20 mouse cellular contexts compared by ENCODE assay signal in the genomic region with DNA sequence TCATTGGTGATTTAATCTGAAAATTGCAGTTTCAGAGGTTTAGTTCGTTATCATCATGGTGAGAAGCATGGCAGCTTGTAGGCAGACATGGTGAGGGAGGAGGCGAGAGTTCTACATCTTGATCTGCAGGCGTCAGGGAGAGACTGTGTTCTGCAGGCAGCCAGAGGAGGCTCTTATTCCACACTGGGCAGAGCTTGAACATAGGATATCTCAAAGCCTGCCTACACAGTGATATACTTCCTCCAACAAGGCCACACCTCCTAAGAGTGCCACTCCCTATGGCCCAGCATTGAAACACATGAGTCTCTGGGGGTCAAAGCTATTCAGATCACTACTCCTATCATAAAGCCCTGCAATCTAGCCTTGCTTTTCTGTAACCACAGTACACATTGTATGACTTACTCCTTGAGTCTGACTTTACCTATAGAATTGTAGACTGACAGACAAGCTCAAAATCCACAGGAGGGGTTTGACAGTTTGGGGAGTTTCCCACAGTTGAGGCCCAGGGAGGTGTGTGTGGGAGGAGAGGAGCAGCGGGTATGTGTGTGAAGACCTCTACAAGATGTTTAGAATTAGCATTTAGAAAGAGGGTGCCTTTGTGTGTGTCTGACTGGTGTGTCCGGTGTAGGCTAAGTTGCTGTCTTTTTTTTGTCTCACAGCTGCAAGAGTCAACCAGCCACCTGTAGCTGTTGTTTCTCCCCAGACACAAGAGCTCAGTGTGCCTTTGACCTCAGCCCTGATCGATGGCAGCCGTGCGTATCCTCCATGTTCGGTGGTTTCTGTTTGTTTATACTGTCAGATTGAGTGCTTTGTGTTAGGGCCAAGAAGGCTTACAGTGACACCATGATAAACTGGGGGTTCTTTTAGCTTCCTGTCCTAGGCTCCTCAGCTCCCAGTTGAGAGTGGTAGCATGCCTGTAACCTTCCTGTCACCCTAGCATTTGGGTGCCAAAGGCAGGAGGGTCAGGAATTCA. TPM values are rescaled to one million over a fixed set of nuclear protein-coding genes. Genes with fewer than 3 reads are reported as not detected.
DNase-seq lines count a peak whose midpoint lies in the region; ATAC-seq and TF ChIP-seq lines count a peak whose summit lies in the region.
"Had no signal": no experiment of that assay in that cellular context is flagged by ENCODE, and none has a peak within 500 bp of the region (broad histone marks: within the 10 kb centered on the region; RNA-seq: fewer than 3 reads in every experiment).

No protein-coding gene starts in this region.

- H3K4me3 ChIP-seq in liver, adult 2 months (ENCODE audit: insufficient read depth, low read depth, low read length), result no peak overlapping the region
- H3K4me3 ChIP-seq in liver, embryonic 11.5 days (ENCODE audit: low read depth, low read length), result no peak overlapping the region
- H3K4me3 ChIP-seq in MEL (ENCODE audit: control insufficient read depth in 1 of 2, insufficient read depth in 1 of 2, low read depth in 2 of 2, low read length in 2 of 2), result no peak overlapping the region
- no peak overlapping the region for H3K4me3 ChIP-seq in stomach, postnatal 0 days (ENCODE audit: low read depth, low read length)
- H3K4me3 ChIP-seq: forebrain, embryonic 15.5 days; heart, adult 2 months; hindbrain, embryonic 13.5 days; limb, embryonic 15.5 days; neural tube, embryonic 15.5 days had no signal

- no peaks in the 10 kb centered on the region for H3K79me2 ChIP-seq in liver, adult 2 months (ENCODE audit: control insufficient read depth, insufficient read depth, low read length)
- no peaks in the 10 kb centered on the region for H3K79me2 ChIP-seq in MEL (ENCODE audit: control insufficient read depth, insufficient read depth, low read length, poor library complexity)

- TF ChIP-seq POLR2A in liver, adult 2 months (IDR thresholded peaks at IDR 0.05; ENCODE audit: extremely low read depth, insufficient read depth, low read length), result no peak
- no peak for TF ChIP-seq POLR2A in MEL (IDR thresholded peaks at IDR 0.05; ENCODE audit: control insufficient read depth in 1 of 2, insufficient read depth in 1 of 2, low read depth in 1 of 2, low read length in 2 of 2, poor library complexity in 1 of 2)

- H3K9ac ChIP-seq in liver, adult 2 months (ENCODE audit: low read depth, low read length), result no peak overlapping the region
- no peak overlapping the region for H3K9ac ChIP-seq in liver, embryonic 11.5 days (ENCODE audit: low read depth, low read length)
- H3K9ac ChIP-seq in MEL (ENCODE audit: control insufficient read depth, low read depth, low read length, poor library complexity, severe bottlenecking), result no peak overlapping the region
- H3K9ac ChIP-seq in stomach, postnatal 0 days (ENCODE audit: low read length), result no peak overlapping the region
- H3K9ac ChIP-seq: forebrain, embryonic 15.5 days; hindbrain, embryonic 13.5 days; limb, embryonic 15.5 days; neural tube, embryonic 15.5 days had no signal

- TF ChIP-seq CTCF in liver, adult 2 months (IDR thresholded peaks at IDR 0.05; ENCODE audit: low read depth, low read length), result no peak
- no peak for TF ChIP-seq CTCF in MEL (IDR thresholded peaks at IDR 0.05 in 2 of 3, conservative IDR thresholded peaks at IDR 0.05 in 1 of 3; ENCODE audit: control insufficient read depth in 1 of 3, insufficient read depth in 1 of 3, low read depth in 2 of 3, low read length in 3 of 3, poor library complexity in 1 of 3, severe bottlenecking in 1 of 3)
- TF ChIP-seq CTCF in stomach, postnatal 0 days (IDR thresholded peaks at IDR 0.05; ENCODE audit: low read depth), result no peak

- H3K9me3 ChIP-seq in liver, embryonic 11.5 days (ENCODE audit: control insufficient read depth, low read length), result no peaks in the 10 kb centered on the region
- no peaks in the 10 kb centered on the region for H3K9me3 ChIP-seq in MEL (replicated peaks; ENCODE audit: insufficient read depth, low read length)
- no peaks in the 10 kb centered on the region for H3K9me3 ChIP-seq in stomach, postnatal 0 days (ENCODE audit: control insufficient read depth, low read length)
- H3K9me3 ChIP-seq: forebrain, embryonic 15.5 days; hindbrain, embryonic 13.5 days; limb, embryonic 15.5 days; neural tube, embryonic 15.5 days had no signal

- no peak for TF ChIP-seq RAD21 in MEL (IDR thresholded peaks at IDR 0.05; ENCODE audit: low read depth, low read length)

- TF ChIP-seq EP300 in MEL (IDR thresholded peaks at IDR 0.05; ENCODE audit: low read depth in 1 of 2, low read length in 2 of 2), result no peak
- no peak for TF ChIP-seq EP300 in stomach, postnatal 0 days (optimal IDR thresholded peaks at IDR 0.05)

- no peaks in the 10 kb centered on the region for H3K27me3 ChIP-seq in liver, adult 2 months (ENCODE audit: control insufficient read depth, insufficient read depth, low read length)
- no peaks in the 10 kb centered on the region for H3K27me3 ChIP-seq in liver, embryonic 11.5 days (replicated peaks; ENCODE audit: control insufficient read depth, insufficient read depth, low read length)
- H3K27me3 ChIP-seq in MEL (ENCODE audit: control insufficient read depth in 1 of 2, insufficient read depth in 2 of 2, low read length in 2 of 2), result peaks cover 0 to 1% of the 10 kb centered on the region in 2 experiments; a peak in 1 of 4 replicates
- H3K27me3 ChIP-seq in stomach, postnatal 0 days (ENCODE audit: control insufficient read depth, insufficient read depth, low read length), result no peaks in the 10 kb centered on the region
- H3K27me3 ChIP-seq: forebrain, embryonic 15.5 days; hindbrain, embryonic 13.5 days; limb, embryonic 15.5 days; neural tube, embryonic 15.5 days had no signal

- H3K4me1 ChIP-seq in liver, adult 2 months (ENCODE audit: control insufficient read depth, insufficient read depth, low read length), result peaks cover 5% of the 10 kb centered on the region
- no peaks in the 10 kb centered on the region; the same call in 1 of the 2 replicates for H3K4me1 ChIP-seq in liver, embryonic 11.5 days (replicated peaks; ENCODE audit: control insufficient read depth, insufficient read depth, low read length)
- peaks cover 0 to 3% of the 10 kb centered on the region in 2 experiments; a peak in 1 of 4 replicates for H3K4me1 ChIP-seq in MEL (ENCODE audit: control insufficient read depth in 1 of 2, insufficient read depth in 2 of 2, low read length in 2 of 2)
- H3K4me1 ChIP-seq in stomach, postnatal 0 days (replicated peaks; ENCODE audit: control insufficient read depth, insufficient read depth), result no peaks in the 10 kb centered on the region
- H3K4me1 ChIP-seq: forebrain, embryonic 15.5 days; hindbrain, embryonic 13.5 days; neural tube, embryonic 15.5 days had no signal

- H3K36me3 ChIP-seq in liver, adult 2 months (ENCODE audit: control insufficient read depth, insufficient read depth, low read length), result no peaks in the 10 kb centered on the region
- no peaks in the 10 kb centered on the region for H3K36me3 ChIP-seq in liver, embryonic 11.5 days (ENCODE audit: control insufficient read depth, insufficient read depth, low read length)
- H3K36me3 ChIP-seq in MEL (ENCODE audit: control insufficient read depth in 1 of 2, insufficient read depth in 2 of 2, low read length in 2 of 2), result no peaks in the 10 kb centered on the region
- H3K36me3 ChIP-seq in stomach, postnatal 0 days (ENCODE audit: control insufficient read depth, insufficient read depth, low read length), result no peaks in the 10 kb centered on the region
- H3K36me3 ChIP-seq: forebrain, embryonic 15.5 days; hindbrain, embryonic 13.5 days; limb, embryonic 15.5 days; neural tube, embryonic 15.5 days had no signal

- no peak; the same call in 1 of the 2 replicates for ATAC-seq in liver, embryonic 11.5 days (replicated peaks; ENCODE audit: low FRiP score)
- peak; percentile 60; the same call in 1 of the 2 replicates for ATAC-seq in stomach, postnatal 0 days (ENCODE audit: low FRiP score, low TSS enrichment)
- ATAC-seq: forebrain, embryonic 15.5 days had no signal

- peak; percentile 79 for DNase-seq in liver, adult 2 months (ENCODE audit: extremely low read depth, low read depth, low spot score)
- no peak for DNase-seq in liver, embryonic 11.5 days (ENCODE audit: low spot score)
- peak; percentile 49 for DNase-seq in MEL (ENCODE audit: low read depth, low spot score)
- DNase-seq in induced T-regulatory cell, adult 2 months (ENCODE audit: low read depth), result peak; percentile 75
- no peak for DNase-seq in stomach, postnatal 0 days (ENCODE audit: low spot score)
- DNase-seq in right cerebral cortex, postnatal 25 days, result no peak
- no peak for DNase-seq in thymus, postnatal 10 days (ENCODE audit: low spot score in 2 of 2)
- DNase-seq: adrenal gland, adult 8-10 months; cerebellum, adult 8-10 months; heart, adult 2 months; kidney, postnatal 10 days; lung, postnatal 36 days; retina, postnatal 1 day had no signal

- 42% methylated on average over 9 of the region's 9 CpGs for WGBS in liver, adult 2 months
- 65% methylated on average over 9 of the region's 9 CpGs for WGBS in liver, embryonic 11.5 days
- 40% methylated on average over 9 of the region's 9 CpGs for WGBS in stomach, postnatal 0 days

- H3K27ac ChIP-seq in liver, adult 2 months (replicated peaks; ENCODE audit: insufficient read depth, low read depth, low read length), result peak overlapping the region; percentile 65
- H3K27ac ChIP-seq in liver, embryonic 11.5 days (ENCODE audit: low read depth, low read length), result no peak overlapping the region; the same call in 1 of the 2 replicates
- H3K27ac ChIP-seq in MEL (ENCODE audit: control insufficient read depth, low read depth, low read length), result no peak overlapping the region
- no peak overlapping the region for H3K27ac ChIP-seq in stomach, postnatal 0 days (replicated peaks)
- H3K27ac ChIP-seq: forebrain, embryonic 15.5 days; heart, adult 2 months; hindbrain, embryonic 13.5 days; limb, embryonic 15.5 days; neural tube, embryonic 15.5 days had no signal

- H3K4me2 ChIP-seq in liver, embryonic 11.5 days, result no peak overlapping the region
- no peak overlapping the region for H3K4me2 ChIP-seq in stomach, postnatal 0 days (replicated peaks; ENCODE audit: low read depth)
- H3K4me2 ChIP-seq: forebrain, embryonic 15.5 days; hindbrain, embryonic 13.5 days; limb, embryonic 15.5 days; midbrain, embryonic 11.5 days; neural tube, embryonic 15.5 days had no signal

RNA-seq across cellular contexts. Expression of a gene that starts 21.8 kb away (rescaled TPM):
- total RNA-seq in liver, adult 2 months (2014; rRNA removed), result 12.2 and 15.9 TPM in 2 replicates
- 3.8 and 8.1 TPM in 2 replicates for polyA plus RNA-seq in liver, adult 2 months (2012; rRNA removed)
- 0.40 TPM in 1 of 2 replicates, not detected in the other for polyA plus RNA-seq in liver, embryonic 11.5 days (2014; fragmentation: Nextera tagmentation; extraction: Ambion mirVana)
- not detected in 2 replicates for total RNA-seq in MEL (2012; rRNA removed)
- polyA plus RNA-seq in MEL (2012; ENCODE audit: insufficient read depth in 1 of 2, insufficient read length in 2 of 2, low read depth in 1 of 2, low replicate concordance in 2 of 2, missing spikeins in 1 of 2), result not detected
- 0.19 and 0.58 TPM in 2 replicates for polyA plus RNA-seq in stomach, postnatal 0 days (2015; fragmentation: Nextera tagmentation; extraction: Ambion mirVana)
- total RNA-seq: gastrocnemius, adult 8-10 months had no signal
- polyA plus RNA-seq: heart, postnatal 0 days had no signal

RNA-seq across cellular contexts. Expression of a gene that starts 35.2 kb away (rescaled TPM):
- 28.9 and 29.4 TPM in 2 replicates for total RNA-seq in liver, adult 2 months (2014; rRNA removed)
- polyA plus RNA-seq in liver, adult 2 months (2012; rRNA removed), result 18.5 and 18.6 TPM in 2 replicates
- polyA plus RNA-seq in liver, embryonic 11.5 days (2014; fragmentation: Nextera tagmentation; extraction: Ambion mirVana), result 55.4 and 59.6 TPM in 2 replicates
- 33.1 and 36.9 TPM in 2 replicates for total RNA-seq in MEL (2012; rRNA removed)
- polyA plus RNA-seq in MEL (2012; ENCODE audit: insufficient read depth in 1 of 2, insufficient read length in 2 of 2, low read depth in 1 of 2, low replicate concordance in 2 of 2, missing spikeins in 1 of 2), result 10 to 100 TPM in 1 of 2 experiments, not detected in 1; 45.3 TPM
- 21.6 and 22.0 TPM in 2 replicates for polyA plus RNA-seq in stomach, postnatal 0 days (2015; fragmentation: Nextera tagmentation; extraction: Ambion mirVana)

RNA-seq across cellular contexts. Expression of a gene that starts 35.4 kb away (rescaled TPM):
- 95.8 and 97.7 TPM in 2 replicates for total RNA-seq in liver, adult 2 months (2014; rRNA removed)
- 96.4 and 108 TPM in 2 replicates for polyA plus RNA-seq in liver, adult 2 months (2012; rRNA removed)
- 88.1 and 95.1 TPM in 2 replicates for polyA plus RNA-seq in liver, embryonic 11.5 days (2014; fragmentation: Nextera tagmentation; extraction: Ambion mirVana)
- total RNA-seq in MEL (2012; rRNA removed), result 45.7 and 51.8 TPM in 2 replicates
- 10 to 100 TPM in 1 of 2 experiments, not detected in 1; 57.3 TPM for polyA plus RNA-seq in MEL (2012; ENCODE audit: insufficient read depth in 1 of 2, insufficient read length in 2 of 2, low read depth in 1 of 2, low replicate concordance in 2 of 2, missing spikeins in 1 of 2)
- 111 and 117 TPM in 2 replicates for polyA plus RNA-seq in stomach, postnatal 0 days (2015; fragmentation: Nextera tagmentation; extraction: Ambion mirVana)

Comparison
In these comparisons a context has a peak if more than half of its experiments do, and no peak if none do; other contexts are left out.
1. DNase-seq: peak in liver, adult 2 months (single experiment), MEL (single experiment) and induced T-regulatory cell, adult 2 months (single experiment); none in liver, embryonic 11.5 days (single experiment), stomach, postnatal 0 days (single experiment), right cerebral cortex, postnatal 25 days (single experiment) and thymus, postnatal 10 days (0 of 2).